Mouse (Mus musculus) spleen, adult 2 months (tissue): ENCODE measurements at regions not wholly inside any gene's neighbourhood (a gene's known extent, or its start where the extent isn't known, plus 50 kb on each side); places are given as distances from the start of the nearest gene placed in this dataset.
A peak's percentile ranks its signal among the peaks of the same experiment; 100 is the strongest.

Experiments
- CTCF ChIP-seq: fragments of 200-500 bp; IDR thresholded peaks from 2 replicates; pipeline ENCODE4 v1.5.1; 2011; ENCODE audit warnings: mild to moderate bottlenecking, inconsistent platforms; ENCODE audit not compliant: insufficient read depth, insufficient read length, insufficient replicate concordance; ENCODE audit errors: extremely low read depth
- POLR2A ChIP-seq: fragments of 200-500 bp; IDR thresholded peaks from 2 replicates; pipeline ENCODE4 v1.6.1; 2011; ENCODE audit warnings: low read depth, low read length, inconsistent platforms

DNA sequence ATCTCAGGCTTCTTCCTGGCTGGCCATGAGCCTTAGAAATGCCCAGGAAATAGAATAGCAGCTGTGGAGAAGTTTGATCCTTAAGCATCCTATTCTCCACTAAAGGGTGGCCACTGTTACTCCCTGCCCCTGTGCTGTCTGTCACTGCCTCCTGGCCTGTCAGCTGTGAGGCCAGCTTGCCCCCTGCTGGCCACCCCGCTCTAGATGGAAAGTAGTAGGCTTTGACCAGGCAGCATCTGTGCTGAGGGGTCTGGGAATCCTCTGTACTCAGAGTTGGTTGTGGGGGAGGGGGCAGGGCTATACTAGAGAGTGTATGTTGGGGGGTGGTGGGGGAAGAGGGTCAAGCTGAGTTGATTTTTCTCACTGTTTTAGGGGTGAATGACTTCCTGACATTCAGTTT, 821.2 kb downstream of the Gm9195 start:
- TF ChIP-seq CTCF: peak; percentile 47; the same call in 1 of the 2 replicates
- no peak for TF ChIP-seq POLR2A
